Mouse (Mus musculus): ENCODE results near the gene Gm17555. TPM values are rescaled to one million over a fixed set of nuclear protein-coding genes. Genes with fewer than 3 reads are reported as not detected.
"Not testable (repeated sequence)": the region's sequence is repeated elsewhere in the genome, so short reads cannot be mapped to it uniquely, and the experiment has no call there.

Gene Gm17555
- not detected in 3 replicates for total RNA-seq (2017)

- ATAC-seq (replicated peaks; ENCODE audit: insufficient number of reproducible peaks, low FRiP score, low TSS enrichment, poor library complexity, severe bottlenecking): not testable (repeated sequence)
Observed at GRCm38 (mm10) chr2:126214800-126215199, at the start of gene Gm17555. Gm17555 (plus strand) TSS chr2:126215100.

GRCm38 (mm10) chr2:126165277-126166018 lies 49.5 kb upstream of the Gm17555 start:
- ATAC-seq (replicated peaks; ENCODE audit: insufficient number of reproducible peaks, low FRiP score, low TSS enrichment, poor library complexity, severe bottlenecking): no peak

GRCm38 (mm10) chr2:126166335-126166734 lies 48.6 kb upstream of the Gm17555 start:
- ATAC-seq (replicated peaks; ENCODE audit: insufficient number of reproducible peaks, low FRiP score, low TSS enrichment, poor library complexity, severe bottlenecking): no peak

- no peak for ATAC-seq (replicated peaks; ENCODE audit: insufficient number of reproducible peaks, low FRiP score, low TSS enrichment, poor library complexity, severe bottlenecking)
Observed at GRCm38 (mm10) chr2:126166848-126167617, 47.9 kb upstream of the Gm17555 start.

GRCm38 (mm10) chr2:126171427-126171826 lies 43.5 kb upstream of the Gm17555 start:
- ATAC-seq (replicated peaks; ENCODE audit: insufficient number of reproducible peaks, low FRiP score, low TSS enrichment, poor library complexity, severe bottlenecking): no peak

- ATAC-seq (replicated peaks; ENCODE audit: insufficient number of reproducible peaks, low FRiP score, low TSS enrichment, poor library complexity, severe bottlenecking): no peak
Observed at GRCm38 (mm10) chr2:126191306-126191705, 23.6 kb upstream of the Gm17555 start.

- ATAC-seq (replicated peaks; ENCODE audit: insufficient number of reproducible peaks, low FRiP score, low TSS enrichment, poor library complexity, severe bottlenecking): no peak
Observed at GRCm38 (mm10) chr2:126192129-126192528, 22.8 kb upstream of the Gm17555 start.

GRCm38 (mm10) chr2:126195631-126196356 lies 19.1 kb upstream of the Gm17555 start:
- no peak for ATAC-seq (replicated peaks; ENCODE audit: insufficient number of reproducible peaks, low FRiP score, low TSS enrichment, poor library complexity, severe bottlenecking)

GRCm38 (mm10) chr2:126198971-126199370 lies 15.9 kb upstream of the Gm17555 start:
- no peak for ATAC-seq (replicated peaks; ENCODE audit: insufficient number of reproducible peaks, low FRiP score, low TSS enrichment, poor library complexity, severe bottlenecking)

GRCm38 (mm10) chr2:126211011-126211680 lies 3.8 kb upstream of the Gm17555 start:
- ATAC-seq (replicated peaks; ENCODE audit: insufficient number of reproducible peaks, low FRiP score, low TSS enrichment, poor library complexity, severe bottlenecking): no peak

GRCm38 (mm10) chr2:126227581-126227980 lies 12.7 kb downstream of the Gm17555 start:
- no peak for ATAC-seq (replicated peaks; ENCODE audit: insufficient number of reproducible peaks, low FRiP score, low TSS enrichment, poor library complexity, severe bottlenecking)

GRCm38 (mm10) chr2:126231731-126232130 lies 16.8 kb downstream of the Gm17555 start:
- no peak for ATAC-seq (replicated peaks; ENCODE audit: insufficient number of reproducible peaks, low FRiP score, low TSS enrichment, poor library complexity, severe bottlenecking)

GRCm38 (mm10) chr2:126236905-126237304 lies 22.0 kb downstream of the Gm17555 start:
- no peak for ATAC-seq (replicated peaks; ENCODE audit: insufficient number of reproducible peaks, low FRiP score, low TSS enrichment, poor library complexity, severe bottlenecking)

- no peak for ATAC-seq (replicated peaks; ENCODE audit: insufficient number of reproducible peaks, low FRiP score, low TSS enrichment, poor library complexity, severe bottlenecking)
Observed at GRCm38 (mm10) chr2:126245446-126245845, 30.5 kb downstream of the Gm17555 start.

- ATAC-seq (replicated peaks; ENCODE audit: insufficient number of reproducible peaks, low FRiP score, low TSS enrichment, poor library complexity, severe bottlenecking): no peak
Observed at GRCm38 (mm10) chr2:126248536-126248935, 33.6 kb downstream of the Gm17555 start.

- no peak for ATAC-seq (replicated peaks; ENCODE audit: insufficient number of reproducible peaks, low FRiP score, low TSS enrichment, poor library complexity, severe bottlenecking)
Observed at GRCm38 (mm10) chr2:126252211-126252610, 37.3 kb downstream of the Gm17555 start.
